Mouse (Mus musculus) embryonic fibroblast, embryonic 13.5 days (primary cell): ENCODE measurements at regions not wholly inside any gene's neighbourhood (a gene's known extent, or its start where the extent isn't known, plus 50 kb on each side); places are given as distances from the start of the nearest gene placed in this dataset.

Source experiments
- CTCF ChIP-seq: IDR thresholded peaks from 2 replicates; pipeline ENCODE4 v1.5.1; 2011; ENCODE audit warnings: mild to moderate bottlenecking, control low read depth, low read length, moderate library complexity, borderline replicate concordance; ENCODE audit not compliant: insufficient read depth
- POLR2A ChIP-seq: IDR thresholded peaks from 2 replicates; pipeline ENCODE4 v1.6.1; 2011; ENCODE audit warnings: low read depth, mild to moderate bottlenecking, control low read depth, low read length, moderate library complexity

GRCm38 (mm10) chr4:31851006-31851405 lies 112.9 kb upstream of the Map3k7 start:
- TF ChIP-seq CTCF (no peak), POLR2A (no peak)
